Mouse (Mus musculus) cerebellum, adult 8-10 months (tissue): ENCODE data around the gene Ovol2.

Experiments
- DNase-seq: peaks from one replicate; pipeline ENCODE4 v3.0.0; 2022

Ovol2 gene

DNA sequence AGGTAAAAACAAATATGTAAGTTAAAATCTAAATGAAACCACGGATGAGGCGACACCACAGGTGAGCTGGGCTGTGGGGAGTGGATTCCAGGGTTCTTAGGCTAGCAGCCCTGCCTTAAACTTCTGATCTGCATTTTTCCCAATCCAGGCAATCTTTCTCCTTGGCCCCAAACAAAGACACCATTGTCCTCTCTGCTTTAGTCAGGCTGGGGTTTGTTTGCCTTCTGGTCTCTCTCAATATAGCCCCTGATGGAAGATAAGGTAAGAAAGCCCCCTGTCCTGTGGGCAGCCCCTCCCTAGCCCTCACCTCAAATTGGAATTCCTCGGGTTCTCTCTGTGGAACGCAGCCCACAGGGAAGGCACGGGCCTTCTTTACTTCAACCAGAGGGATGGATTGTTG is 21.7 kb downstream of the Ovol2 start:
- no peak for DNase-seq

GRCm38 (mm10) chr2:144308561-144308960 is 23.4 kb downstream of the Ovol2 start:
- DNase-seq = peak; percentile 66

DNA sequence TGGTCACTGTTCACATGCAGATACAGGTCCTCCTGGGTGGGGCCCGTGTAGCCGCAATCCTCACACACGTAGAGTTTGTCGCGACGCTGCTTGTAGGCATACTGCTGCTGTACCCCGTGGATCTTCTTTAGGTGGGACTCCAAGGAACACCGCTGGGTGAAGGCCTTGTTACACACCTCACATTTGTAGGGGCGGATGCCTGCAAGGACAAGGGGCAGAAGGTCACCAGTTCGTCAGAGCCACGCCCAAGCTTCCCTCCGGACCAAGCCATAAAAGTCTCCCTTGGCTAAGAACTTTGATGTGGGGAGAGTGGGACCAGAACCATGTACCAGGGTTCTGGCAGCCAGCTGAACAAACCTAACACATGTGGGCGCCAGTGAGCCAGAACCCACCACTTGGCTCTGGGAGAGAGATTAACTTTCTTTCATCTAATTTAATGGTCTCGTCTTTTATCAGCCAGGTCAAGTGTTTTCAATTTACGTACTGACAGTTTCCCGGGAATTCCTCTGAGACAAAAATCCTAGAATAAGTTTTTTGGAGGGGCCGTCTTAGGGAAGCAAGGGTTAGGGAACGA is 26.1 kb downstream of the Ovol2 start:
- no peak for DNase-seq

- DNase-seq = no peak
Measured at GRCm38 (mm10) chr2:144301101-144301500, 30.8 kb downstream of the Ovol2 start.

GRCm38 (mm10) chr2:144299749-144300669 is 31.9 kb downstream of the Ovol2 start:
- no peak for DNase-seq

DNA sequence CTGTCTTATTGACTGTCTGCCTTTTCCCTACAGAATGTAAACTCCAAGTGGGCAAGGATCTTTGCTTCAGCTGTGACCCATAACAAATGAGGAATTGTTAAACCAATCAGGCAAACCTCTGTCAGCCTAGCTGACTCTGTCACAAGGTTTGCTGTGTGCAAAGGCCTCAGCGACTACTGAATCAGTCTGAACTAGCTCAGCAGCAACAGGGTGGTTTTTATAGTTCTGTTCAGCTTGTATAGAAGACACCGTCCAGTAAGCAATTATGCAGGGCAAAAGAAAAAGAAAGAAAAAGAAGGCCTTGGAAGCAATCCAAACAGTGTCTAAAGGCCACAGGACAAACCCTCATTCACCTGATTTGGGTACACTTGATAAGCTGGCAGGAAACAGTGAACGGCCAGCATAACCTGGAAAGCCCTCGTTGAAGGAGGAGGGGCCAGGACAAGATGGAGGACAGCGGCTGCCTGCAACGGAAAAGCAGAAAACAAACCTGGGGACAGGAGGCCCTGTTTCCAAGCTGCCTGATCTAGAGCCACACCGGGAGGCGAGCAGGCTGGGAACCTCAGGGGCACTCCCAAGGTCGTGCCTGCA is 36.7 kb downstream of the Ovol2 start:
- no peak for DNase-seq

DNA sequence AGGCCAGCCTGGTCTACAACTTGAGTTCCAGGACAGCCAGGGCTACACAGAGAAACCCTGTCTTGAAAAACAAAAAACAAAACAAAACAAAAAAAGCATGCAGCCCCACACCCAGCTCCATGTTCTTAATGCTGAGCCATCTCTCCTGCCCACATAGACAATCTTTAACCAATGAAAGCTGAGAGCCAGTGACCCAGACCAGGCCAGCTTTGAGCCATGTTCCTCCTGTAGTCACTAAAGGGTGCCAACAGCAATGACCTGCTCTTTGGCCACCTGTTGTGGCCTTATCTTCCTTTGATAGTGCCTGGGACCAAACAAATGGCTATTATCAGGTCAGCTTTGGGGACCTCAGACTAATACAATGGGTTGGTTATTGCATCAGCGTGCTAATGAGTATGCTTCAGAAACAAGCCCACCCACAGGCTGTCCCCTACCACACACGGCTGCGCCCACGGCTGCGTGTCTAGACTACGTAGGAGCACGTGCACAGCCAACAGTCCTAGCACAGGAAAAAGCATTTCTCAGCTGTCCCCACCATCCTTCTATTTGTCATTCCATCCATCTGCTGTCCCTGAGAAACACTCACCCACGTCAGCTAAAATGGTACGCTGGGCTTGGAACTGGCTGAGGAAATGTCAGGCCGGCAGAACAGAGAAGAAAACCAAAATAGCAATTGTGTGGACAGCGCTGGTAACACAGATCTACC is 40.2 kb downstream of the Ovol2 start:
- no peak for DNase-seq

DNA sequence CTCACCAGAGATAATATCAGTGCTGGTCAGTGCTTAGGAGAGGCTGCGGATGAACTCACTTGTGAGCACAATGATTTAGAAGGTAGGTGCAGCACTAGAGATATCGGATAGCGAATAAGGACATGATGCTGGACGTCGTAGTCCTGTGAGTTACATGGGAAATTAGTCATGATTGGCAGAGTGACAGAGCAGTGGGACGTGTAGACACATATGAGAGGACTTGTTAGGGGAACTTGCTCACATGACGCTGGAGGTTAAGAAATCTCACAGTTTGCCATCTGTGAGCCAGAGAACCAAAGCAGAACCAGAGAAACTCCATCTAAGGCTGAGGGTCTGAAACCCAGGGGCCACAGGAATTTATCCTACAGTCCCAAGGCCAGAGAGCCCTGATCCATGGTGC is 41.6 kb downstream of the Ovol2 start:
- DNase-seq = no peak

DNA sequence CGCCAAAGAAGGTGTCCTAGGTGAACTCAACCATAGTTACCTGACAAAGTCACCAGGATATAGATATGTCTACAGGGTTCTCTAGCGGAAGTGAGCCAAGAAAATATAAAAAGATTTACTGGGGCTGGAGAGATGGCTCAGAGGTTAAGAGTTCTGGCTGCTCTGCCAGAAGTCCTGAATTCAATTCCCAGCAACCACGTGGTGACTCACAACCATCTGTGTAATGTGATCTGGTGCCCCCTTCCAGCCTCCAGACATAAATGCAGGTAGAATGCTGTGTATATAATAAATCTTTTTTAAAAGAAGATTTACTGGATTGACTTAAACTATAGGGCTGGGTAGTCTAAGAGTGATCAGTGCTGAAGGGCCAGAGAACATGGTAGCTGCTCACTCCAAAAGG is 50.5 kb downstream of the Ovol2 start:
- no peak for DNase-seq

- no peak for DNase-seq
Measured at GRCm38 (mm10) chr2:144280568-144280967, 51.4 kb downstream of the Ovol2 start.

- no peak for DNase-seq
Measured at GRCm38 (mm10) chr2:144279742-144280141, 52.2 kb downstream of the Ovol2 start.

GRCm38 (mm10) chr2:144276885-144277284 is 55.1 kb downstream of the Ovol2 start:
- no peak for DNase-seq

DNA sequence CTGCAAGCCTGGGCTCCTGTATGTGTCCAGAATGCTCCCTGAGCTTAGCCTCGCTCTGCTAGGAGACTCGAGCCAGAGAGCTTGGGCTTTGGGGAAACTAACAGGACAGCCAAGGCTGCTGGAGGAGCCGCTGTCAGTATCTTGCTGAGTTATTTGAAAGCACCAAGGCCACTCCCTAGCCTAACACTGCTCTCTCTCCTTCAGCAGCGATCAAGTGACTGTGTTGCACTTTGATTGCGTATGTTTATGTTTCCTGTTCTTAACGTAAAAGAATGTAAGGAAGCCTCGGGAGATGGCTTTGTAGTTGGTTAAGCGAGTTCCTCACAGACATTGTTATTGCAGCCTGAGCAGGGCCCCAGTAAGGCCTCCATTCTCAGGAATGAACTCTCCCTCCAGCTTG is 57.2 kb downstream of the Ovol2 start:
- DNase-seq = no peak

- no peak for DNase-seq
Measured at GRCm38 (mm10) chr2:144272088-144272487, 59.9 kb downstream of the Ovol2 start.

- DNase-seq = peak; percentile 92
Measured at GRCm38 (mm10) chr2:144270507-144271420, 61.2 kb downstream of the Ovol2 start, which contains the start of the genes Mgme1 and Snx5. Mgme1 (plus strand) TSS chr2:144270663. Snx5 (minus strand) TSS chr2:144270906.

DNA sequence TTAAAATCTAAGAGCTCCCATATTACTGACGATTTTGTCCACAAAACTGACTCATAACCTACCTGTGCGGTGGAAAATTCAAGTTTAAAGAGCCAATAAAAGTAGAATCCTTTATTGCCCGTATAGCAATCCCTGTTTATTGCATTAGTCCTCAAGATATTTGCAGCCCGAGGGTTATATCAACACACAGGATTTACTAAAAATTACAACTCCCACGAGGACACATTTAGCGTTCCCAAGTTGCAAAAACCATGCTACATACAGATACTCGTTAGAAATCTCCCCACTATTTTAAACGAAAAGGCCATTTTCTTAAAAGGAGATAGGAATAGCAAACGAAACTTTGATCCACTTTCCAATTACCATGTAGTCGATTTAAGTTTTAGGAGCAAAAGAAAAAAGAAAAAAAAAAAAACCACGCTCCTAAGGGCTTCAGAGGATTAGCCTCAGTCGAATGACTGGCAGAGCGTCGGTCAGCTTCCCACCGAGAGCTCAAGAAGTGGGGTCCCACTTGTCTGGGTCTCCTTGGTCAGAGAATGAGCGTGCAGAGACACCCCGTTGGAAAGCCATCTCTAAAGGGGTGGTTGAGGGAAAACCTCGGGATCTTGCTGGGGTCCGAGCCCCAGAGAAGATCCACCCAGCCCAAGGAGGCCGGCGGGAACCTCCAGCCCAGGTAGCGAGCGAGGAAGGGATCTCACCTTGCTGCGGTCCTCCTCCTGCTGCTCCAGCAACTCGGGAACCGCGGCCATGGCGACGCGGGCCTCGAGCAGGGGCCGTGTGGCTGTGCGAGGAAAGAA is 62.1 kb downstream of the Ovol2 start:
- DNase-seq = no peak

- DNase-seq = no peak
Measured at GRCm38 (mm10) chr2:144269306-144269650, 62.7 kb downstream of the Ovol2 start.

- DNase-seq = no peak
Measured at GRCm38 (mm10) chr2:144268446-144269305, 63.3 kb downstream of the Ovol2 start.

DNA sequence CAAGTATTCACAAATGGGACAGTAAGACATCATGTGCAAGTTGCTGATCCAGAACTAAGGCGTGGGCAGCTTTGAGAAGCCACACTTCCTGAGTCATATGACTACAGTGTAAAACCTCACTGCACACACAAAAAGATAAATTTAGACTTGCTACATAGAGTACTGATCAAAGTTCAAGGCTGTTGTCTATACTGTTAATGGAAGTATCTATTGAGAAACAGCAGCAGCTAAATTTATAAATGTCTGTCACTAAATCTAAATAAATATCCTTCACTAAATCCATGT is 64.3 kb downstream of the Ovol2 start:
- DNase-seq = no peak

DNA sequence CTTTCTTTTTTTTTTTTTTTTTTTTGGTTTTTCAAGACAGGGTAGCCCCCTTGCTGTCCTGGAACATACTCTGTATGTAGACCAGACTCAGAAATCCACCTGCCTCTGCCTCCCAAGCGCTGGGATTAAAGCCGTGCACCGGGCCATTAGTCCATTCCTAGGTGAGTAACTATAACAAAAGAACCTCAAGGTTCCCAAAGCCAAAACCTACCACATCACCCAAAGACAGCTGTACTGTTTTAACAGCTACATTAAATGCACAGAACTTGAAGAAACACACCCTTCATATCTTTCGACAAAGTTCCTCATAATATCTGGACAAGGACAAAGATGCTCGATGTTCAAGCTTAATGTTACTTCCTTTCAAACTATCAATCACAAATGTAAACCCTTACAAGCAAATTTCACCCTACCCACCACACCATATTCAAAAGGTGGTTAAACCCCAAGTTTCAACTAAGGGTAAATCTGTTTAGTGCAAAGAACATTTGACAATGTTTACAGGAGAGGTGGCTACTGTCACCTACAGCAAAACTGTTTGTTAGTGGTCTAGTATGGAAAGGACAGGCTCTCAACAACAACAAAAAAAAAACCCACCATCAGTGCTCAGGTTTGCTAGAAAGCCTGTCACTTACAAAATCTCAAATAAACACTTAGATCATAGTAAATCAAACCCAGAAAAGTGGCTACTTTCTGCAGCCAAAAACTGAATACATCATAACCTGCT is 64.8 kb downstream of the Ovol2 start:
- DNase-seq = no peak
